Mouse (Mus musculus) liver, adult 2 months (tissue): ENCODE data around the gene C030005K15Rik. TPM values are rescaled to one million over a fixed set of nuclear protein-coding genes. Genes with fewer than 3 reads are reported as not detected.
A peak's percentile ranks its signal among the peaks of the same experiment; 100 is the strongest.

ENCODE experiments used
- DNase-seq: peaks from one replicate; pipeline ENCODE4 v3.0.0-alpha.2; 2011; ENCODE audit warnings: low read depth, low spot score; ENCODE audit errors: extremely low read depth
- H3K27ac ChIP-seq: fragments of 200-500 bp; replicated peaks from 2 replicates; pipeline ENCODE4 v1.5.1; 2012; ENCODE audit warnings: low read depth, mild to moderate bottlenecking, control low read depth, inconsistent platforms, low read length; ENCODE audit not compliant: insufficient read depth
- H3K27me3 ChIP-seq: fragments of 200-500 bp; 2 replicates; pipeline ENCODE4 v1.6.1; 2012; ENCODE audit warnings: mild to moderate bottlenecking, moderate library complexity, low read length, inconsistent platforms; ENCODE audit not compliant: control insufficient read depth, insufficient read depth
- H3K36me3 ChIP-seq: fragments of 200-500 bp; 2 replicates; pipeline ENCODE4 v1.6.1; 2012; ENCODE audit warnings: low read length, inconsistent platforms; ENCODE audit not compliant: control insufficient read depth, insufficient read depth
- H3K4me1 ChIP-seq: fragments of 200-500 bp; 2 replicates; pipeline ENCODE4 v1.6.1; 2011; ENCODE audit warnings: low read length; ENCODE audit not compliant: control insufficient read depth, insufficient read depth
- H3K4me3 ChIP-seq: fragments of 200-500 bp; 2 replicates; pipeline ENCODE4 v1.5.1; 2011; ENCODE audit warnings: low read depth, mild to moderate bottlenecking, control low read depth, low read length, moderate library complexity; ENCODE audit not compliant: insufficient read depth
- H3K79me2 ChIP-seq: fragments of 200-500 bp; 2 replicates; pipeline ENCODE4 v1.6.1; 2012; ENCODE audit warnings: inconsistent platforms, mild to moderate bottlenecking, low read length, moderate library complexity; ENCODE audit not compliant: control insufficient read depth, insufficient read depth
- H3K9ac ChIP-seq: fragments of 200-500 bp; 2 replicates; pipeline ENCODE4 v1.6.1; 2012; ENCODE audit warnings: low read depth, mild to moderate bottlenecking, control low read depth, inconsistent platforms, low read length
- CTCF ChIP-seq: fragments of 200-500 bp; IDR thresholded peaks from 2 replicates; pipeline ENCODE4 v1.5.1; 2011; ENCODE audit warnings: low read depth, low read length, control low read depth
- POLR2A ChIP-seq: fragments of 200-500 bp; IDR thresholded peaks from 2 replicates; pipeline ENCODE4 v1.6.1; 2011; ENCODE audit warnings: low read length, control low read depth; ENCODE audit not compliant: insufficient read depth; ENCODE audit errors: extremely low read depth
- WGBS: fragments of 180-500 bp; shearing (Covaris S2); methylation state at CpG from one replicate; pipeline ENCODE4 v1.1.7; 2018; 5-methylcytosine and 5-hydroxymethylcytosine counted together
- polyA plus RNA-seq: library from polyadenylated mRNA; depleted of rRNA; stranded (reverse); fragments of >200 nt; gene quantifications from 2 replicates; pipeline ENCODE4 v1.2.3, GENCODE M21; 2012
- total RNA-seq: library from RNA; depleted of rRNA; stranded (reverse); fragments of >200 nt; gene quantifications from 2 replicates; pipeline ENCODE4 v1.2.3, GENCODE M21; 2014

The C030005K15Rik gene
- total and polyA plus RNA-seq, 2 experiments: not detected

GRCm38 (mm10) chr10:97704562-97704961 lies 22.0 kb downstream of the C030005K15Rik start:
- DNase-seq: peak; percentile 39
- Histone ChIP-seq H3K27ac (no peak overlapping the region), H3K4me1 (no peaks in the 10 kb centered on the region), H3K4me3 (no peak overlapping the region), H3K79me2 (no peaks in the 10 kb centered on the region), H3K27me3 (no peaks in the 10 kb centered on the region), H3K9ac (no peak overlapping the region), H3K36me3 (no peaks in the 10 kb centered on the region)
- TF ChIP-seq POLR2A: no peak
- peak; percentile 22; the same call in 1 of the 2 replicates for TF ChIP-seq CTCF
- 25% methylated on average over 1 of the region's 1 CpGs for WGBS

- no peak for DNase-seq
- Histone ChIP-seq H3K27ac (no peak overlapping the region), H3K9ac (no peak overlapping the region), H3K36me3 (no peaks in the 10 kb centered on the region), H3K4me1 (no peaks in the 10 kb centered on the region), H3K4me3 (no peak overlapping the region), H3K79me2 (no peaks in the 10 kb centered on the region), H3K27me3 (no peaks in the 10 kb centered on the region)
- TF ChIP-seq CTCF (no peak), POLR2A (no peak)
These were observed 24.2 kb downstream of the C030005K15Rik start for GRCm38 (mm10) chr10:97702321-97702720.

- H3K9ac ChIP-seq: no peak overlapping the region
- no peaks in the 10 kb centered on the region for H3K4me1 ChIP-seq
- 88% methylated on average over 37 of the region's 37 CpGs for WGBS
- no peak for DNase-seq
- no peak overlapping the region for H3K27ac ChIP-seq
- H3K79me2 ChIP-seq: no peaks in the 10 kb centered on the region
- H3K27me3 ChIP-seq: no peaks in the 10 kb centered on the region
- TF ChIP-seq POLR2A (no peak), CTCF (no peak)
- H3K36me3 ChIP-seq: no peaks in the 10 kb centered on the region
- H3K4me3 ChIP-seq: no peak overlapping the region
These were observed 33.0 kb downstream of the C030005K15Rik start for GRCm38 (mm10) chr10:97693398-97694135.

GRCm38 (mm10) chr10:97692913-97693312 lies 33.6 kb downstream of the C030005K15Rik start, which contains the start of gene Ccer1:
TSS of gene Ccer1 (plus strand) at chr10:97693059.
- H3K4me3 ChIP-seq: no peak within 1 kb of the TSS
- DNase-seq: no peak
- no peak for TF ChIP-seq POLR2A
- no peak for TF ChIP-seq CTCF
- H3K27ac ChIP-seq: no peak within 1 kb of the TSS
- no peaks in the 10 kb centered on the region for H3K27me3 ChIP-seq
- H3K4me1 ChIP-seq: no peaks in the 10 kb centered on the region
- 65% methylated on average over 20 of the region's 20 CpGs for WGBS
- H3K36me3 ChIP-seq: no peaks in the 10 kb centered on the region
- no peaks in the 10 kb centered on the region for H3K79me2 ChIP-seq
- no peak within 1 kb of the TSS for H3K9ac ChIP-seq

GRCm38 (mm10) chr10:97689425-97689824 lies 37.1 kb downstream of the C030005K15Rik start:
- Histone ChIP-seq H3K27me3 (no peaks in the 10 kb centered on the region), H3K79me2 (no peaks in the 10 kb centered on the region), H3K4me1 (no peaks in the 10 kb centered on the region), H3K27ac (no peak overlapping the region), H3K4me3 (no peak overlapping the region), H3K9ac (no peak overlapping the region), H3K36me3 (no peaks in the 10 kb centered on the region)
- 77% methylated on average over 3 of the region's 3 CpGs for WGBS
- no peak for TF ChIP-seq CTCF
- TF ChIP-seq POLR2A: no peak
- no peak for DNase-seq

- H3K4me3 ChIP-seq: no peak overlapping the region
- no peak overlapping the region for H3K9ac ChIP-seq
- no peaks in the 10 kb centered on the region for H3K4me1 ChIP-seq
- H3K36me3 ChIP-seq: no peaks in the 10 kb centered on the region
- H3K79me2 ChIP-seq: no peaks in the 10 kb centered on the region
- no peak overlapping the region for H3K27ac ChIP-seq
- no peak for DNase-seq
- WGBS: 87% methylated on average over 1 of the region's 1 CpGs
- no peak for TF ChIP-seq POLR2A
- TF ChIP-seq CTCF: no peak
- H3K27me3 ChIP-seq: no peaks in the 10 kb centered on the region
These were observed 39.4 kb downstream of the C030005K15Rik start for GRCm38 (mm10) chr10:97687198-97687597.
